Mouse (Mus musculus): ENCODE measurements around the gene Olfr394.
"Not testable (repeated sequence)": the region's sequence is repeated elsewhere in the genome, so short reads cannot be mapped to it uniquely, and the experiment has no call there.

The Olfr394 gene

DNA sequence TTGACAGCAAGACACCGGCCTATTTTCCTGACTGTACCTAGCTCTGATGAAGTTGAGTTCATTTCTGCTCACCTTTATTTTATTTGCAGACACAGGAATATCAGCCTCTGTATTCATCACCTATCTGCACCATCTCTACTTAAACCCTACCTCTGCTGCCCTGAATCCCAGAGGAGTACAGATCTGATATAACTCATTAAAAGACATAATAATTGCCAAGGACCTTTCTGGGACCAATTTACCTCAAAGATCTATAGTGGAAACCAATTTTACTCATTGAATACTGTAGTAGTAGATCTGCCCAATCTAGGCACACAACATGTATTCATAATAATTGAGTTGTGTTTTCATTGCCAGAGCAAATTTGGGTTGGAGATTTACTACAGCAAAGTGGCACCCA lies at the start of gene Olfr394:
TSS of gene Olfr394 (minus strand) at position 101 of the 400 bp plus-strand sequence.
- DNase-seq (ENCODE audit: low spot score in 2 of 2), result no peak

DNA sequence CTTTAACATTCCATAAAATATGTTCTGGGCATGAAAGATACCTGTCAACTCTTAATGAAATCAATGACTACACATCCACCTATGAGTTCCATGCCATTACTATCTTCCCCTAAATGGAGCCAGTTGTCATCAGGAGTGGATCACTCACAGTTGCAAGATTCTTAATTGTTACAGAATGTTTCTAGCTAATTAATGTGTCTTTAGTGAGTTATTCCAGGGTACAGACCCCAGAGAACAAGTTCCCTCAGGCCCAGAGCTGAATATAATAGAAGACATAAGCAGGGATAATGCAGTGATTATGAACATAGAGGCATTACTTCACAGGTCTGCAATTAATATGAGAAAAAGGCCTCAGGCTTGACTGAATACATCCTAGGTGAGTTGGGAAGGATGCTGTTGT lies 45.8 kb upstream of the Olfr394 start, which contains the start of gene Olfr23:
TSS of gene Olfr23 (plus strand) at position 301 of the 400 bp plus-strand sequence.
- no peak for DNase-seq (ENCODE audit: low spot score in 2 of 2)

DNA sequence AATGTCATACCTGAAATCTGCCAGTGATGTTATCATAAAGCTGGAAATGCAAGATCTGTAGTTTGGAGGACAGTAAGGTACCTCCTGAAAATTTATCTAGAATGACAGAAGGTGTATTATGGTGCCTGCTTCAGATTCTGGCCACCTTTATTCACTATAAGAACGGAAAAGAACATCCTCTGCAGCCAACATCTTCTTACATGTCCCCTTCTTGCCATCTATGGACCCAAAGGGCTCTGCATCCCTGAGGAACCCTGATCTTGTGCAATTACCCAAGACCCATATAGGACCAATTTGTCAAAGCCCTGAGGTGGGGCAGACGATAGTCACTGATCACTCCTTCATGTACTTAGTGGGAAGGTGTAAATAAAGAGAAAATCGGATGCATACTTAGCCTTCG lies 18.6 kb upstream of the Olfr394 start, which contains the start of gene Olfr395:
TSS of gene Olfr395 (minus strand) at position 101 of the 400 bp plus-strand sequence.
- DNase-seq (ENCODE audit: low spot score in 2 of 2), result not testable (repeated sequence)

DNA sequence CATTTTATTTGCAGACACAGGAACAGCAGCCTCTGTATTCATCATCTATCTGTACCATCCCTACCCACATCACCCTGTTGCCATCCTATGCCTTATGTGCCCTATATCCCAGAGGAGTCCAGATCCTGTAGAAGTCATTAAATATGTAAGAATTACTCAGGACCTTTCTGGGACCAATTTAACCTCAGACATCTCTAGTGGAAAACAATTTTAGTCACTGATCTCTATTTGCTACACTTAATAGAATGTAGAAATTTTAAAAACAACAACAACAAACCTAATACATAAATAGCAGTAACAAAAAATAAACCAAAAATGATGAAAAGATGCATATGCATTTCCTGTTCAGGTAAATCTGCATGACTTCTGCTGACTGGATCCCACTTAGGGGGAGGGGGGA lies 39.2 kb downstream of the Olfr394 start, which contains the start of gene Olfr393:
TSS of gene Olfr393 (minus strand) at position 101 of the 400 bp plus-strand sequence.
- no peak for DNase-seq (ENCODE audit: low spot score in 2 of 2)
